Comparison of ENCODE assay signal across 38 mouse cellular contexts in the genomic region with DNA sequence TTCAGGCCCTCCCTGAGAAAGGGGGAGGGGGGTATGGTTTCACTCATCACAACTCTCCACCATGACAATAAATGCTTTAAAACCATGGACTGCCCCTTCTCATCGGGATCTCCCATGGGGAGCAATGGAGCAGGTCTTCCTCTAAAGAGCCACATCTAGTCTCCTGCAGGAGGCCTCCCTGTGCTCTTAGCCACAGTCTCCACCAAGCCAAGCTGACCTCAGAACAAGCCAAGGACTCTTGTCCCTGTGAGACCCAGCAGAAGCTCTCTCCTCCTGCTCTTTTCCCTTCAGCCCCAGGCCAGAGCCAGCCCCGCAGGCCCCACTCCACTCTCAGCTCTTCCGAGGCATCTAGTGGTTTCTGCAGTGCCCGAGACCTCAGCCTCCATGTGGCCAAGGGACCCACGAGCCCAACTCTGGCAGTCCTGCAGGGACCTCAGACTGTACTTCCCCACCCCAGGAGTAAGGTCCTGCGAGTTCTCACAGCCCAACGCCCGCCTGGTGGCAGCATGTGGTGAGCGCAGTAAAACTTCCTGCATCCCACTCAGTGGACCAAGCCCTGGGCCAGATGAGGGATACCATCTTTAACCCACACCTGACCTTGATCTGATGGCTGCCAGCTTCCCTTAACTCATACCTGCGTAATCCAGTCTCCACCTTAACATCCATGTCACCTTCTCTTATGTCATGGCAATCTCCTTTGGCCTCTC. TPM values are rescaled to one million over a fixed set of nuclear protein-coding genes. Genes with fewer than 3 reads are reported as not detected.
DNase-seq lines count a peak whose midpoint lies in the region; ATAC-seq and TF ChIP-seq lines count a peak whose summit lies in the region.
"Had no signal": no experiment of that assay in that cellular context is flagged by ENCODE, and none has a peak within 500 bp of the region (broad histone marks: within the 10 kb centered on the region; RNA-seq: fewer than 3 reads in every experiment).

No protein-coding gene starts in this region.

- no peak overlapping the region for H3K4me2 ChIP-seq in kidney, embryonic 15.5 days
- no peak overlapping the region for H3K4me2 ChIP-seq in liver, postnatal 0 days (ENCODE audit: low read depth, low read length)
- H3K4me2 ChIP-seq in liver, embryonic 11.5 days, result no peak overlapping the region
- H3K4me2 ChIP-seq in neural tube, embryonic 15.5 days, result no peak overlapping the region
- no peak overlapping the region for H3K4me2 ChIP-seq in midbrain, embryonic 16.5 days (ENCODE audit: low read length)
- H3K4me2 ChIP-seq: embryonic facial prominence, embryonic 13.5 days; forebrain, embryonic 13.5 days; heart, embryonic 11.5 days; hindbrain, embryonic 14.5 days had no signal

- TF ChIP-seq CTCF in liver, postnatal 0 days (IDR thresholded peaks at IDR 0.05; ENCODE audit: low read depth), result 0 out of 2 replicates have a peak, but pooled peaks have one; percentile 10

- H3K9ac ChIP-seq in kidney, embryonic 15.5 days, result no peak overlapping the region
- no peak overlapping the region for H3K9ac ChIP-seq in liver, postnatal 0 days (replicated peaks)
- no peak overlapping the region for H3K9ac ChIP-seq in liver, embryonic 11.5 days (ENCODE audit: low read depth, low read length)
- H3K9ac ChIP-seq in neural tube, embryonic 15.5 days (replicated peaks), result no peak overlapping the region
- H3K9ac ChIP-seq in midbrain, embryonic 16.5 days (ENCODE audit: low read depth, low read length), result no peak overlapping the region
- H3K9ac ChIP-seq: embryonic facial prominence, embryonic 13.5 days; forebrain, embryonic 13.5 days; hindbrain, embryonic 14.5 days had no signal

- H3K4me3 ChIP-seq in kidney, embryonic 15.5 days (replicated peaks), result no peak overlapping the region
- no peak overlapping the region for H3K4me3 ChIP-seq in liver, postnatal 0 days (ENCODE audit: low read depth, low read length)
- no peak overlapping the region for H3K4me3 ChIP-seq in liver, embryonic 11.5 days (ENCODE audit: low read depth, low read length)
- H3K4me3 ChIP-seq in neural tube, embryonic 15.5 days (replicated peaks), result no peak overlapping the region
- no peak overlapping the region for H3K4me3 ChIP-seq in midbrain, embryonic 16.5 days (ENCODE audit: low read depth, low read length)
- H3K4me3 ChIP-seq: embryonic facial prominence, embryonic 10.5 days; embryonic facial prominence, embryonic 13.5 days; erythroblast, embryonic 14.5 days; forebrain, embryonic 10.5 days; forebrain, embryonic 13.5 days; gastrocnemius, adult 2 months; heart, adult 2 months had no signal

- ATAC-seq in kidney, embryonic 15.5 days (replicated peaks; ENCODE audit: low FRiP score), result 0 out of 2 replicates have a peak, but pooled peaks have one; percentile 14
- ATAC-seq in liver, postnatal 0 days, result no peak
- ATAC-seq in liver, embryonic 11.5 days (replicated peaks; ENCODE audit: low FRiP score), result no peak
- 0 out of 2 replicates have a peak, but pooled peaks have one; percentile 50 for ATAC-seq in granulocyte monocyte progenitor cell, adult 5-6 weeks (replicated peaks; ENCODE audit: poor library complexity, severe bottlenecking)
- ATAC-seq in neural tube, embryonic 15.5 days (ENCODE audit: low FRiP score), result no peak
- ATAC-seq in midbrain, embryonic 16.5 days, result no peak
- ATAC-seq: CD4-positive, CD25-positive, alpha-beta regulatory T cell, adult 4 months; forebrain, embryonic 13.5 days; forebrain, embryonic 16.5 days; hindbrain, postnatal 0 days; inflammation-experienced regulatory T-cells, adult 6 months had no signal

- no peaks in the 10 kb centered on the region for H3K36me3 ChIP-seq in kidney, embryonic 15.5 days
- H3K36me3 ChIP-seq in liver, postnatal 0 days (replicated peaks; ENCODE audit: insufficient read depth, low read length), result no peaks in the 10 kb centered on the region
- H3K36me3 ChIP-seq in liver, embryonic 11.5 days (ENCODE audit: control insufficient read depth, insufficient read depth, low read length), result no peaks in the 10 kb centered on the region
- H3K36me3 ChIP-seq in neural tube, embryonic 15.5 days, result no peaks in the 10 kb centered on the region
- H3K36me3 ChIP-seq in midbrain, embryonic 16.5 days (ENCODE audit: control insufficient read depth, insufficient read depth, low read length), result no peaks in the 10 kb centered on the region
- H3K36me3 ChIP-seq: embryonic facial prominence, embryonic 10.5 days; embryonic facial prominence, embryonic 13.5 days; forebrain, embryonic 10.5 days had no signal

- H3K9me3 ChIP-seq in kidney, embryonic 15.5 days (replicated peaks), result no peaks in the 10 kb centered on the region
- H3K9me3 ChIP-seq in liver, postnatal 0 days (ENCODE audit: low read length), result no peaks in the 10 kb centered on the region
- H3K9me3 ChIP-seq in liver, embryonic 11.5 days (ENCODE audit: control insufficient read depth, low read length), result no peaks in the 10 kb centered on the region
- no peaks in the 10 kb centered on the region for H3K9me3 ChIP-seq in neural tube, embryonic 15.5 days (replicated peaks)
- no peaks in the 10 kb centered on the region for H3K9me3 ChIP-seq in midbrain, embryonic 16.5 days (replicated peaks; ENCODE audit: control insufficient read depth, low read length, poor library complexity, severe bottlenecking)
- H3K9me3 ChIP-seq: embryonic facial prominence, embryonic 10.5 days; embryonic facial prominence, embryonic 13.5 days; forebrain, embryonic 10.5 days; forebrain, embryonic 13.5 days had no signal

- 86% methylated on average over 10 of the region's 10 CpGs for WGBS in kidney, embryonic 15.5 days
- 78% methylated on average over 10 of the region's 10 CpGs for WGBS in liver, postnatal 0 days (ENCODE audit: insufficient replicate concordance)
- WGBS in liver, embryonic 11.5 days, result 75% methylated on average over 10 of the region's 10 CpGs
- 90% methylated on average over 10 of the region's 10 CpGs for WGBS in neural tube, embryonic 15.5 days
- WGBS in midbrain, embryonic 16.5 days, result 92% methylated on average over 10 of the region's 10 CpGs

- H3K27me3 ChIP-seq in kidney, embryonic 15.5 days, result no peaks in the 10 kb centered on the region
- H3K27me3 ChIP-seq in liver, postnatal 0 days (ENCODE audit: insufficient read depth, low read length), result no peaks in the 10 kb centered on the region
- no peaks in the 10 kb centered on the region for H3K27me3 ChIP-seq in liver, embryonic 11.5 days (replicated peaks; ENCODE audit: control insufficient read depth, insufficient read depth, low read length)
- H3K27me3 ChIP-seq in neural tube, embryonic 15.5 days (replicated peaks), result no peaks in the 10 kb centered on the region
- H3K27me3 ChIP-seq in midbrain, embryonic 16.5 days (ENCODE audit: control insufficient read depth, insufficient read depth, low read depth, low read length), result no peaks in the 10 kb centered on the region
- H3K27me3 ChIP-seq: embryonic facial prominence, embryonic 13.5 days; forebrain, embryonic 13.5 days had no signal

- no peak overlapping the region for H3K27ac ChIP-seq in kidney, embryonic 15.5 days
- H3K27ac ChIP-seq in liver, postnatal 0 days (ENCODE audit: low read depth), result no peak overlapping the region
- no peak overlapping the region for H3K27ac ChIP-seq in liver, embryonic 11.5 days (ENCODE audit: low read depth, low read length)
- H3K27ac ChIP-seq in neural tube, embryonic 15.5 days (replicated peaks), result no peak overlapping the region
- no peak overlapping the region for H3K27ac ChIP-seq in midbrain, embryonic 16.5 days (ENCODE audit: low read length)
- H3K27ac ChIP-seq: embryonic facial prominence, embryonic 10.5 days; embryonic facial prominence, embryonic 13.5 days; forebrain, embryonic 10.5 days; forebrain, embryonic 13.5 days; gastrocnemius, adult 2 months; heart, adult 2 months; hindbrain, embryonic 14.5 days; hindbrain, postnatal 0 days had no signal

- no peak for DNase-seq in kidney, adult 11 months
- DNase-seq in liver, postnatal 0 days, result no peak
- DNase-seq in liver, embryonic 11.5 days (ENCODE audit: low spot score), result no peak
- DNase-seq: adrenal gland, adult 2 months; adrenal gland, postnatal 14 days; cerebellum, adult 11 months; cerebellum, adult 2 months; cerebellum, adult 9-11 months; cerebellum, postnatal 25 days; embryo, embryonic 11 days; gastrocnemius, adult 2 months; gastrocnemius, postnatal 14 days; heart, adult 2 months; heart, postnatal 4 days had no signal

- TF ChIP-seq EP300 in liver, postnatal 0 days (IDR thresholded peaks at IDR 0.05; ENCODE audit: low read depth), result no peak

- 0 out of 2 replicates have a peak, but pooled peaks cover 2% of the 10 kb centered on the region for H3K4me1 ChIP-seq in kidney, embryonic 15.5 days
- H3K4me1 ChIP-seq in liver, postnatal 0 days (ENCODE audit: insufficient read depth), result peaks cover 2% of the 10 kb centered on the region
- no peaks in the 10 kb centered on the region; the same call in 1 of the 2 replicates for H3K4me1 ChIP-seq in liver, embryonic 11.5 days (replicated peaks; ENCODE audit: control insufficient read depth, insufficient read depth, low read length)
- H3K4me1 ChIP-seq in neural tube, embryonic 15.5 days, result no peaks in the 10 kb centered on the region
- no peaks in the 10 kb centered on the region for H3K4me1 ChIP-seq in midbrain, embryonic 16.5 days (ENCODE audit: control insufficient read depth, insufficient read depth, low read length)
- H3K4me1 ChIP-seq: embryonic facial prominence, embryonic 10.5 days; forebrain, embryonic 10.5 days; forebrain, embryonic 13.5 days had no signal

RNA-seq across cellular contexts. Expression of a gene that starts 12.8 kb away (rescaled TPM):
- polyA plus RNA-seq in kidney, embryonic 15.5 days (2015; fragmentation: Nextera tagmentation; extraction: Ambion mirVana), result 0.19 and 0.71 TPM in 2 replicates
- polyA plus RNA-seq in liver, postnatal 0 days (2015; fragmentation: Nextera tagmentation; extraction: Ambion mirVana), result 0.12 and 0.20 TPM in 2 replicates
- polyA plus RNA-seq in liver, embryonic 11.5 days (2014; fragmentation: Nextera tagmentation; extraction: Ambion mirVana), result 0.26 and 0.27 TPM in 2 replicates
- not detected in 2 replicates for total RNA-seq in granulocyte monocyte progenitor cell, adult 5-6 weeks (2014; fragmentation: Nextera tagmentation)
- total RNA-seq in granulocyte monocyte progenitor cell, adult 5-6 weeks (2017), result not detected in 2 replicates
- polyA plus RNA-seq in neural tube, embryonic 15.5 days (2015; fragmentation: Nextera tagmentation; extraction: Ambion mirVana), result not detected in 2 replicates
- not detected in 2 replicates for polyA plus RNA-seq in midbrain, embryonic 16.5 days (2015; fragmentation: Nextera tagmentation; extraction: Ambion mirVana)
- total RNA-seq: adrenal gland, adult 2 months; adrenal gland, postnatal 14 days; adrenal gland, postnatal 4 days; gastrocnemius, postnatal 14 days; gastrocnemius, postnatal 4 days; heart, adult 2 months; heart, postnatal 4 days; hindbrain, postnatal 0 days; MEL had no signal
- polyA plus RNA-seq: adrenal gland, adult 2 months; C2C12; CD4-positive, CD25-positive, alpha-beta regulatory T cell, adult 4 months; cerebellum, adult 2 months; cortical plate, adult 2 months; embryonic facial prominence, embryonic 10.5 days; erythroblast, embryonic 14.5 days; forebrain, embryonic 10.5 days; forebrain, embryonic 13.5 days; forebrain, embryonic 16.5 days; frontal cortex, adult 2 months; heart, adult 2 months; heart, embryonic 14.5 days; heart, postnatal 0 days; hindbrain, embryonic 14.5 days; hindbrain, postnatal 0 days; inflammation-experienced regulatory T-cells, adult 6 months had no signal

RNA-seq across cellular contexts. Expression of a gene that starts 18.8 kb away (rescaled TPM):
- polyA plus RNA-seq in kidney, embryonic 15.5 days (2015; fragmentation: Nextera tagmentation; extraction: Ambion mirVana), result 0.42 and 0.55 TPM in 2 replicates
- polyA plus RNA-seq in liver, postnatal 0 days (2015; fragmentation: Nextera tagmentation; extraction: Ambion mirVana), result 0.28 TPM in 1 of 2 replicates, not detected in the other
- polyA plus RNA-seq in liver, embryonic 11.5 days (2014; fragmentation: Nextera tagmentation; extraction: Ambion mirVana), result 1.0 and 1.2 TPM in 2 replicates
- total RNA-seq in granulocyte monocyte progenitor cell, adult 5-6 weeks (2014; fragmentation: Nextera tagmentation), result not detected in 2 replicates
- not detected in 2 replicates for total RNA-seq in granulocyte monocyte progenitor cell, adult 5-6 weeks (2017)
- polyA plus RNA-seq in neural tube, embryonic 15.5 days (2015; fragmentation: Nextera tagmentation; extraction: Ambion mirVana), result not detected in 2 replicates
- not detected in 2 replicates for polyA plus RNA-seq in midbrain, embryonic 16.5 days (2015; fragmentation: Nextera tagmentation; extraction: Ambion mirVana)
- total RNA-seq: adrenal gland, adult 2 months; adrenal gland, postnatal 14 days; adrenal gland, postnatal 4 days; gastrocnemius, postnatal 14 days; gastrocnemius, postnatal 4 days; heart, adult 2 months; heart, postnatal 4 days; hindbrain, postnatal 0 days had no signal
- polyA plus RNA-seq: adrenal gland, adult 2 months; C2C12; CD4-positive, CD25-positive, alpha-beta regulatory T cell, adult 4 months; cerebellum, adult 2 months; cortical plate, adult 2 months; embryonic facial prominence, embryonic 10.5 days; embryonic facial prominence, embryonic 13.5 days; forebrain, embryonic 10.5 days; forebrain, embryonic 13.5 days; forebrain, embryonic 16.5 days; frontal cortex, adult 2 months; heart, adult 2 months; heart, embryonic 14.5 days; heart, postnatal 0 days; hindbrain, embryonic 14.5 days; hindbrain, postnatal 0 days; inflammation-experienced regulatory T-cells, adult 6 months had no signal

RNA-seq across cellular contexts. Expression of a gene that starts 24.5 kb away (rescaled TPM):
- 0.25 and 0.51 TPM in 2 replicates for polyA plus RNA-seq in kidney, embryonic 15.5 days (2015; fragmentation: Nextera tagmentation; extraction: Ambion mirVana)
- polyA plus RNA-seq in liver, postnatal 0 days (2015; fragmentation: Nextera tagmentation; extraction: Ambion mirVana), result 0.26 and 0.31 TPM in 2 replicates
- polyA plus RNA-seq in liver, embryonic 11.5 days (2014; fragmentation: Nextera tagmentation; extraction: Ambion mirVana), result 0.36 and 0.52 TPM in 2 replicates
- not detected in 2 replicates for total RNA-seq in granulocyte monocyte progenitor cell, adult 5-6 weeks (2014; fragmentation: Nextera tagmentation)
- not detected in 2 replicates for total RNA-seq in granulocyte monocyte progenitor cell, adult 5-6 weeks (2017)
- not detected in 2 replicates for polyA plus RNA-seq in neural tube, embryonic 15.5 days (2015; fragmentation: Nextera tagmentation; extraction: Ambion mirVana)
- polyA plus RNA-seq in midbrain, embryonic 16.5 days (2015; fragmentation: Nextera tagmentation; extraction: Ambion mirVana), result not detected in 2 replicates
- total RNA-seq: adrenal gland, adult 2 months; adrenal gland, postnatal 14 days; adrenal gland, postnatal 4 days; gastrocnemius, adult 2 months; gastrocnemius, postnatal 4 days; heart, adult 2 months; heart, postnatal 4 days; hindbrain, postnatal 0 days; MEL had no signal
- polyA plus RNA-seq: adrenal gland, adult 2 months; CD4-positive, CD25-positive, alpha-beta regulatory T cell, adult 4 months; cerebellum, adult 2 months; cortical plate, adult 2 months; embryonic facial prominence, embryonic 10.5 days; embryonic facial prominence, embryonic 13.5 days; erythroblast, embryonic 14.5 days; forebrain, embryonic 10.5 days; forebrain, embryonic 13.5 days; forebrain, embryonic 16.5 days; frontal cortex, adult 2 months; heart, adult 2 months; heart, embryonic 14.5 days; heart, postnatal 0 days; hindbrain, embryonic 11.5 days; hindbrain, embryonic 14.5 days; hindbrain, postnatal 0 days; inflammation-experienced regulatory T-cells, adult 6 months had no signal

RNA-seq across cellular contexts. Expression of a gene that starts 30.5 kb away (rescaled TPM):
- polyA plus RNA-seq in kidney, embryonic 15.5 days (2015; fragmentation: Nextera tagmentation; extraction: Ambion mirVana), result 0.26 and 0.46 TPM in 2 replicates
- polyA plus RNA-seq in liver, postnatal 0 days (2015; fragmentation: Nextera tagmentation; extraction: Ambion mirVana), result 0.28 and 0.37 TPM in 2 replicates
- 0.55 and 1.1 TPM in 2 replicates for polyA plus RNA-seq in liver, embryonic 11.5 days (2014; fragmentation: Nextera tagmentation; extraction: Ambion mirVana)
- total RNA-seq in granulocyte monocyte progenitor cell, adult 5-6 weeks (2014; fragmentation: Nextera tagmentation), result not detected in 2 replicates
- total RNA-seq in granulocyte monocyte progenitor cell, adult 5-6 weeks (2017), result 0.47 TPM in 1 of 2 replicates, not detected in the other
- not detected in 2 replicates for polyA plus RNA-seq in neural tube, embryonic 15.5 days (2015; fragmentation: Nextera tagmentation; extraction: Ambion mirVana)
- polyA plus RNA-seq in midbrain, embryonic 16.5 days (2015; fragmentation: Nextera tagmentation; extraction: Ambion mirVana), result not detected in 2 replicates
- total RNA-seq: adrenal gland, adult 2 months; adrenal gland, postnatal 14 days; gastrocnemius, postnatal 4 days; heart, adult 2 months; hindbrain, postnatal 0 days had no signal
- polyA plus RNA-seq: adrenal gland, adult 2 months; CD4-positive, CD25-positive, alpha-beta regulatory T cell, adult 4 months; cerebellum, adult 2 months; cortical plate, adult 2 months; embryonic facial prominence, embryonic 10.5 days; embryonic facial prominence, embryonic 13.5 days; erythroblast, embryonic 14.5 days; forebrain, embryonic 13.5 days; forebrain, embryonic 16.5 days; frontal cortex, adult 2 months; heart, adult 2 months; heart, embryonic 14.5 days; hindbrain, embryonic 11.5 days; hindbrain, embryonic 14.5 days; hindbrain, postnatal 0 days; inflammation-experienced regulatory T-cells, adult 6 months had no signal

RNA-seq across cellular contexts. Expression of a gene that starts 40.4 kb away (rescaled TPM):
- polyA plus RNA-seq in kidney, embryonic 15.5 days (2015; fragmentation: Nextera tagmentation; extraction: Ambion mirVana), result 0.22 and 0.31 TPM in 2 replicates
- polyA plus RNA-seq in liver, postnatal 0 days (2015; fragmentation: Nextera tagmentation; extraction: Ambion mirVana), result 0.60 and 0.67 TPM in 2 replicates
- polyA plus RNA-seq in liver, embryonic 11.5 days (2014; fragmentation: Nextera tagmentation; extraction: Ambion mirVana), result 1.7 and 1.9 TPM in 2 replicates
- not detected in 2 replicates for total RNA-seq in granulocyte monocyte progenitor cell, adult 5-6 weeks (2014; fragmentation: Nextera tagmentation)
- not detected in 2 replicates for total RNA-seq in granulocyte monocyte progenitor cell, adult 5-6 weeks (2017)
- polyA plus RNA-seq in neural tube, embryonic 15.5 days (2015; fragmentation: Nextera tagmentation; extraction: Ambion mirVana), result 0.24 TPM in 1 of 2 replicates, not detected in the other
- not detected in 2 replicates for polyA plus RNA-seq in midbrain, embryonic 16.5 days (2015; fragmentation: Nextera tagmentation; extraction: Ambion mirVana)
- total RNA-seq: adrenal gland, adult 2 months; adrenal gland, postnatal 14 days; adrenal gland, postnatal 4 days; gastrocnemius, adult 2 months; hindbrain, postnatal 0 days had no signal
- polyA plus RNA-seq: adrenal gland, adult 2 months; CD4-positive, CD25-positive, alpha-beta regulatory T cell, adult 4 months; cerebellum, adult 2 months; cortical plate, adult 2 months; embryonic facial prominence, embryonic 13.5 days; erythroblast, embryonic 14.5 days; forebrain, embryonic 16.5 days; frontal cortex, adult 2 months; heart, embryonic 14.5 days; hindbrain, postnatal 0 days had no signal

Comparison
In these comparisons a context has a peak if more than half of its experiments do, and no peak if none do; other contexts are left out.
1. ATAC-seq: peak in kidney, embryonic 15.5 days (single experiment) and granulocyte monocyte progenitor cell, adult 5-6 weeks (single experiment); none in liver, postnatal 0 days (single experiment), liver, embryonic 11.5 days (single experiment), neural tube, embryonic 15.5 days (single experiment) and midbrain, embryonic 16.5 days (single experiment).